Mouse (Mus musculus) liver, adult (tissue): ENCODE data around the gene Krt86.

Source experiments
- GATA4 ChIP-seq: IDR thresholded peaks from 2 replicates; pipeline ENCODE4 v1.6.1; 2014; ENCODE audit warnings: mild to moderate bottlenecking, low read length; ENCODE audit not compliant: insufficient replicate concordance

Gene Krt86

GRCm38 (mm10) chr15:101472952-101473528, at the start of gene Krt86:
TSS of gene Krt86 (plus strand) at chr15:101473478.
- TF ChIP-seq GATA4, result no peak

GRCm38 (mm10) chr15:101424914-101425313, 48.4 kb upstream of the Krt86 start:
- TF ChIP-seq GATA4, result no peak

- TF ChIP-seq GATA4, result no peak
Measured at GRCm38 (mm10) chr15:101436611-101437010, 36.7 kb upstream of the Krt86 start.

- no peak for TF ChIP-seq GATA4
Measured at GRCm38 (mm10) chr15:101438555-101438954, 34.7 kb upstream of the Krt86 start, which contains the start of gene Krt87. TSS of gene Krt87 (minus strand) at chr15:101438804.

- TF ChIP-seq GATA4, result no peak
Measured at GRCm38 (mm10) chr15:101440837-101441236, 32.4 kb upstream of the Krt86 start.

GRCm38 (mm10) chr15:101446572-101446971, 26.7 kb upstream of the Krt86 start:
- no peak for TF ChIP-seq GATA4

- no peak for TF ChIP-seq GATA4
Measured at GRCm38 (mm10) chr15:101447444-101447843, 25.8 kb upstream of the Krt86 start, which contains the start of gene Krt88. TSS of gene Krt88 (plus strand) at chr15:101447744.

GRCm38 (mm10) chr15:101453093-101453736, 20.1 kb upstream of the Krt86 start:
- no peak for TF ChIP-seq GATA4

- no peak for TF ChIP-seq GATA4
Measured at GRCm38 (mm10) chr15:101454774-101455173, 18.5 kb upstream of the Krt86 start.

- no peak for TF ChIP-seq GATA4
Measured at GRCm38 (mm10) chr15:101455292-101455691, 18.0 kb upstream of the Krt86 start.

GRCm38 (mm10) chr15:101455891-101456290, 17.4 kb upstream of the Krt86 start:
- TF ChIP-seq GATA4, result no peak

- TF ChIP-seq GATA4, result no peak
Measured at GRCm38 (mm10) chr15:101458361-101458930, 14.8 kb upstream of the Krt86 start.

- no peak for TF ChIP-seq GATA4
Measured at GRCm38 (mm10) chr15:101459283-101459682, 14.0 kb upstream of the Krt86 start.

GRCm38 (mm10) chr15:101463651-101464050, 9.6 kb upstream of the Krt86 start, which contains the start of gene Krt81:
TSS of gene Krt81 (minus strand) at chr15:101463751.
- TF ChIP-seq GATA4, result no peak

- TF ChIP-seq GATA4, result no peak
Measured at GRCm38 (mm10) chr15:101469093-101469492, 4.2 kb upstream of the Krt86 start.

GRCm38 (mm10) chr15:101479007-101479665, 5.9 kb downstream of the Krt86 start:
- no peak for TF ChIP-seq GATA4
